Mouse (Mus musculus): ENCODE data around the gene Galnt13. TPM values are rescaled to one million over a fixed set of nuclear protein-coding genes. Genes with fewer than 3 reads are reported as not detected.

The Galnt13 gene
- polyA plus RNA-seq, 1 experiment, result not detected

DNA sequence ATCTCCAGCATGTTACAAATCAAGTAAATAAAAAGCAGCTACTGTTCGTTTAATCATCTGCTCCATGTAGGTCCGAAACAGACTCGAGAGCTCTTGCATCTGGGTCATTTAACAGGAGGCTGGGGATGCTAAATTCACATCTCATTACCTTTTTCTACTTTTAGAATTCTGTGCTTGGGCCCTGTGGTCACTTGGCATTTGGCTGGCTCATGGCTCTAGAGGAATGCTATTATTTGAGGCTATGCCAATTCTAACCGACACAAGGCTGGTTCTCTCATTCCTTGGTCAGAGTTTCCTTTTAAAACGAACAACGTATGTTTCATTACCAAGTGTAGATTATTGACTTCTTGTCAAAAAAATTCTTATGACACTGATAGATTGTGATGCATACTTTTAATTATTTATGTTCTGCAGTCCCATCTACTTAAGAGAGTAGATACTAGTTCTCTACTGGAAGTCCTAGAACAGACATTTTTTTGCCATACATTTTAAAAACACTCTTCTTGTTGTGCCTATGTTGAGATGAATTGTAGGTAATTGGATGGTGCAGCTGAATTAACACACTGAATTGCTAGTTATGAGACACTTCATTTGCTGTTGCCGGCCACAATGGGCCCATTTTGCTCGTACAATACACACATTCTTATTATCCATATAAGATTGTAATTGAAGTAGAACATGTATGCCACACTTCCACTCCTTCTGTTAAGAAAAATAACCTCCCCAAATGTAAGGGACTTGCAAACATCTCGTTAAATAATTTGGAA lies 6.8 kb downstream of the Galnt13 start:
- Histone ChIP-seq H3K36me3 (ENCODE audit: control insufficient read depth, insufficient read depth) (no peaks in the 10 kb centered on the region), H3K79me3 (ENCODE audit: low read depth) (no peaks in the 10 kb centered on the region), H3K27me3 (ENCODE audit: control insufficient read depth, insufficient read depth, insufficient read length) (no peaks in the 10 kb centered on the region), H3K79me2 (ENCODE audit: control insufficient read depth, insufficient read depth) (no peaks in the 10 kb centered on the region), H3K4me3 (ENCODE audit: insufficient read depth, poor library complexity, severe bottlenecking) (no peak overlapping the region), H3ac (ENCODE audit: control insufficient read depth, insufficient read length, low read depth) (no peak overlapping the region)
- no peak for TF ChIP-seq MYOD1 (IDR thresholded peaks at IDR 0.05; ENCODE audit: control insufficient read depth, insufficient read length, low read depth)
- TF ChIP-seq CEBPB (IDR thresholded peaks at IDR 0.05; ENCODE audit: low read depth), result no peak
- no peak for TF ChIP-seq CTCF (IDR thresholded peaks at IDR 0.05; ENCODE audit: control insufficient read depth, insufficient read depth, insufficient read length)
- no peak for TF ChIP-seq MYOG (IDR thresholded peaks at IDR 0.05; ENCODE audit: control insufficient read depth, extremely low read depth, insufficient read length)
- TF ChIP-seq FOSL1 (IDR thresholded peaks at IDR 0.05; ENCODE audit: insufficient read depth, low read length, poor library complexity, severe bottlenecking), result no peak
- no peak for TF ChIP-seq MAX (IDR thresholded peaks at IDR 0.05)
- no peak for TF ChIP-seq USF1 (IDR thresholded peaks at IDR 0.05; ENCODE audit: low read depth)

DNA sequence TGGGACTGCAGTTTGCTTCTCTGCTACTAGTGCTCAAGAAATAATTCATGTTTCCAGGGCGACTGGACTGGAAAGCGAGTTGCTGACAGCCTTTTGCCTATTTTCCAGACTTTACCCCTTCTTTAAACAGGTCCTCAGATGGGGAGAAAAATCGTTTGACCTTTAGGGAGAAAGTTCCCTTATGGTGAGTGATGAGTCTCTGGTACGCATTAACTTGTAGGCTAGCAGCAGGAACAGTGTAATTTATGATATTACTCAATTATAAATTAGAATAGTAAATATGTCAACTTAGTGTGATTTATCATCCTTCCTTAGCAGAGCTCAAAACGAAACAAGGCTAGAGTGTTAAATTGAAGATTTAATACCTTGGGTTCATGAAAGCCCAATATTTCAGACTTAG lies 47.3 kb downstream of the Galnt13 start:
- Histone ChIP-seq H3K4me3 (ENCODE audit: insufficient read depth, poor library complexity, severe bottlenecking) (no peak overlapping the region), H3K36me3 (ENCODE audit: control insufficient read depth, insufficient read depth) (no peaks in the 10 kb centered on the region), H3ac (ENCODE audit: control insufficient read depth, insufficient read length, low read depth) (no peak overlapping the region), H3K27me3 (ENCODE audit: control insufficient read depth, insufficient read depth, insufficient read length) (no peaks in the 10 kb centered on the region), H3K79me3 (ENCODE audit: low read depth) (no peaks in the 10 kb centered on the region), H3K79me2 (ENCODE audit: control insufficient read depth, insufficient read depth) (no peaks in the 10 kb centered on the region)
- TF ChIP-seq MYOD1 (IDR thresholded peaks at IDR 0.05; ENCODE audit: control insufficient read depth, insufficient read length, low read depth), result no peak
- no peak for TF ChIP-seq MYOG (IDR thresholded peaks at IDR 0.05; ENCODE audit: control insufficient read depth, extremely low read depth, insufficient read length)
- no peak for TF ChIP-seq USF1 (IDR thresholded peaks at IDR 0.05; ENCODE audit: low read depth)
- no peak for TF ChIP-seq MAX (IDR thresholded peaks at IDR 0.05)
- TF ChIP-seq CTCF (IDR thresholded peaks at IDR 0.05; ENCODE audit: control insufficient read depth, insufficient read depth, insufficient read length), result no peak
- no peak for TF ChIP-seq FOSL1 (IDR thresholded peaks at IDR 0.05; ENCODE audit: insufficient read depth, low read length, poor library complexity, severe bottlenecking)
- no peak for TF ChIP-seq CEBPB (IDR thresholded peaks at IDR 0.05; ENCODE audit: low read depth)

DNA sequence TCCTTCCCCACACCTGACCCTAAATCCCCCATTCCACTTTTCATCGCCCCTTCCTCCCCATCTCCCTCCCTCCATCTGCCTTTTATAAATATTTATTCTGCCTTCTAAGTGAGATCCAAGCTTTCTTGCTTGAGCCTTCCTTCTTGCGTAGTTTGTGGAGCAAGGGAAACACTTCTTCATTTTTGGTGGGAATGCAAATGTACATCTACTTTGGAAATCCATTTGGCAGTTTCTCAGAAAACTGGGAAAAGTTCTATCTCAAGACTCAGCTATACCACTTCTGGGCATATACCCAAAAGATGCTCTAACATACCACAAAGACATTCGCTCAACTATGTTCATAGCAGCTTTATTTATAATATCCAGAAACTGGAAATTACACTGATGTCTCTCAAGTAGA lies 86.9 kb downstream of the Galnt13 start:
- H3K79me3 ChIP-seq (ENCODE audit: low read depth), result no peaks in the 10 kb centered on the region
- no peak overlapping the region for H3ac ChIP-seq (ENCODE audit: control insufficient read depth, insufficient read length, low read depth)
- H3K36me3 ChIP-seq (ENCODE audit: control insufficient read depth, insufficient read depth), result no peaks in the 10 kb centered on the region
- no peaks in the 10 kb centered on the region for H3K27me3 ChIP-seq (ENCODE audit: control insufficient read depth, insufficient read depth, insufficient read length)
- no peak for TF ChIP-seq MYOG (IDR thresholded peaks at IDR 0.05; ENCODE audit: control insufficient read depth, extremely low read depth, insufficient read length)
- no peak for TF ChIP-seq USF1 (IDR thresholded peaks at IDR 0.05; ENCODE audit: low read depth)
- TF ChIP-seq MAX (IDR thresholded peaks at IDR 0.05), result no peak
- no peak for TF ChIP-seq MYOD1 (IDR thresholded peaks at IDR 0.05; ENCODE audit: control insufficient read depth, insufficient read length, low read depth)
- H3K4me3 ChIP-seq (ENCODE audit: insufficient read depth, poor library complexity, severe bottlenecking), result no peak overlapping the region
- no peaks in the 10 kb centered on the region for H3K79me2 ChIP-seq (ENCODE audit: control insufficient read depth, insufficient read depth)

DNA sequence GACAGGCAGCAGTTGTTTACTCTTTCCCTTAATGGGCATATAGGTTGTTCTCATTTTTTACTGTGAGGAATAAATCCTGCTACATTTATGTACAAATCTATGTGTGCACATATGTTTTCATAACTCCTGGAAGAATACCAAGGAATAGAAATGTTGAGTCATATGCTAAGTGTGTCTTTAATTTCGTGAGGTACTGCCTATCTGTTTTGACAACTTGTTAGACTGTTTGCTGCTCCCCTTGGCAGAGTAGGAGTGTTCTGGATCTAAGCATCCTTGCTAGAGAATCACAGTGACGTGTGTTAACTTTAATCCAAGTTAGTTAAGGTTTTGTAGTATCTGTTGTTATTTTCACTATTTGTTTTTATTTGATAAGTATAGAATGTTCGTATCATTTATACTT lies 91.0 kb downstream of the Galnt13 start:
- H3K79me3 ChIP-seq (ENCODE audit: low read depth), result no peaks in the 10 kb centered on the region
- no peak for TF ChIP-seq FOSL1 (IDR thresholded peaks at IDR 0.05; ENCODE audit: insufficient read depth, low read length, poor library complexity, severe bottlenecking)
- no peak for TF ChIP-seq CEBPB (IDR thresholded peaks at IDR 0.05; ENCODE audit: low read depth)
- no peak for TF ChIP-seq CTCF (IDR thresholded peaks at IDR 0.05; ENCODE audit: control insufficient read depth, insufficient read depth, insufficient read length)
- no peak for TF ChIP-seq USF1 (IDR thresholded peaks at IDR 0.05; ENCODE audit: low read depth)
- TF ChIP-seq MYOG (IDR thresholded peaks at IDR 0.05; ENCODE audit: control insufficient read depth, extremely low read depth, insufficient read length), result no peak
- no peak for TF ChIP-seq MAX (IDR thresholded peaks at IDR 0.05)
- TF ChIP-seq MYOD1 (IDR thresholded peaks at IDR 0.05; ENCODE audit: control insufficient read depth, insufficient read length, low read depth), result no peak
- no peak overlapping the region for H3K4me3 ChIP-seq (ENCODE audit: insufficient read depth, poor library complexity, severe bottlenecking)
- H3K27me3 ChIP-seq (ENCODE audit: control insufficient read depth, insufficient read depth, insufficient read length), result no peaks in the 10 kb centered on the region
- no peaks in the 10 kb centered on the region for H3K36me3 ChIP-seq (ENCODE audit: control insufficient read depth, insufficient read depth)
- H3ac ChIP-seq (ENCODE audit: control insufficient read depth, insufficient read length, low read depth), result no peak overlapping the region
- H3K79me2 ChIP-seq (ENCODE audit: control insufficient read depth, insufficient read depth), result no peaks in the 10 kb centered on the region

DNA sequence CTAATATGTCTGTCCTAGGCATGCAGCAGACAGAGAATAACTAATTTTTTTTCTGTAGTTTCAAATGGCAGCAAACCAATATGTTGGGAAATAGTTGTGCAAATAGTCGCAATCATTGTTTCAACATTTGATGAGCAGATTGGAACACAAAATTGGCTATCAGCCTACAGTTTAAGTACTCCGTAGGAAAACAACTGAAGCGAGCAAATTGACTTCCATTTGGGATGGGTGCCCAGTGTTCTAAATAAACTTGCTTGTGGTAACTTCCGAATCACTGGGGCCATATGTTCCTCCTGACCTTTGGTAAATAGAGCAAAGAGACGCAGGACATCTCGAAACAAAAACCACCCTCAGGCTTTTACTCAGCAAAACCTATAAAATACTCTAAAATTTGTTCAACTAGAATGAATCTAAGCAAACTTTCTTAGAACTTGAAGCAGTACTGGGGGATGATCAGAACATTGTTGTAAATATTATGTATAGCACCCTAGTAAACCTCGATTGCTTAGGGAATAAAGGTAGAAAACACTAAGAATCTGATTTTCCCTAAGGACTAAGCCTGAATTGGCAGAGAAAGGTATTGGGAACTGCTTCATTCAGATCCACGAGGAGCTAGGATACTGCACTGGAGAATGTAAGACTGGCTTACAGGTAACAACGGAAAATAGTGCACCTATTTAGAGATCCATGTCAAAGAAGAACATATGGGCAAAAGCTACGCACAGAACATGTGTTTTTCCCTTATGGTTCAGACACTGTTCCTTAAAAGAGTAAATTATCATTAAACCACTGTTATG lies 122.4 kb downstream of the Galnt13 start:
- TF ChIP-seq CTCF (IDR thresholded peaks at IDR 0.05; ENCODE audit: control insufficient read depth, insufficient read depth, insufficient read length) (no peak), CEBPB (IDR thresholded peaks at IDR 0.05; ENCODE audit: low read depth) (no peak), MYOG (IDR thresholded peaks at IDR 0.05; ENCODE audit: control insufficient read depth, extremely low read depth, insufficient read length) (no peak), MYOD1 (IDR thresholded peaks at IDR 0.05; ENCODE audit: control insufficient read depth, insufficient read length, low read depth) (no peak), FOSL1 (IDR thresholded peaks at IDR 0.05; ENCODE audit: insufficient read depth, low read length, poor library complexity, severe bottlenecking) (no peak), USF1 (IDR thresholded peaks at IDR 0.05; ENCODE audit: low read depth) (no peak), MAX (IDR thresholded peaks at IDR 0.05) (no peak)
- no peak overlapping the region for H3ac ChIP-seq (ENCODE audit: control insufficient read depth, insufficient read length, low read depth)
- no peak overlapping the region for H3K4me3 ChIP-seq (ENCODE audit: insufficient read depth, poor library complexity, severe bottlenecking)
- no peaks in the 10 kb centered on the region for H3K36me3 ChIP-seq (ENCODE audit: control insufficient read depth, insufficient read depth)
- no peaks in the 10 kb centered on the region for H3K79me3 ChIP-seq (ENCODE audit: low read depth)
- no peaks in the 10 kb centered on the region for H3K79me2 ChIP-seq (ENCODE audit: control insufficient read depth, insufficient read depth)
- no peaks in the 10 kb centered on the region for H3K27me3 ChIP-seq (ENCODE audit: control insufficient read depth, insufficient read depth, insufficient read length)
